Mouse (Mus musculus) fat pad, adult 2 months (tissue): ENCODE measurements around the gene Tbx3.

ENCODE experiments used
- DNase-seq: peaks from one replicate; pipeline ENCODE4 v3.0.0-alpha.2; 2011; ENCODE audit warnings: low read depth, low spot score; ENCODE audit errors: extremely low read depth

Gene Tbx3

DNA sequence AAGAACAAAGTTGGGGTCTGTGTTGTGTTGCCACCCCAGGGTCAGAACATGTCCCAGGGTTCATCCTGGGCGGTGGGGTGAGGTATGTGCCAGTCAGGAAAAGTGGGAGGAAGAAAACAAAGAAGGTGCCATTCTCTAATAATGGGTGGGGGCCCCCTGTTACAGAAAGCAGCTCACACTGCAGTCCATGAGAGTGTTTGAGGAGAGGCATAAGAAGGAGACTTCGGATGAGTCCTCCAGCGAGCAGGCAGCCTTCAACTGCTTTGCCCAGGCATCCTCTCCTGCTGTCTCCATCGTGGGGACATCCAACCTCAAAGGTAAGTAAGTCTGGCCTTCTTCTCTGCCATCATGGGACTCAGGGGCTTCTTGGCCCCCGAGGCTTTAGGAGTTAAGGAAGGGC lies 8.0 kb downstream of the Tbx3 start:
- no peak for DNase-seq

DNA sequence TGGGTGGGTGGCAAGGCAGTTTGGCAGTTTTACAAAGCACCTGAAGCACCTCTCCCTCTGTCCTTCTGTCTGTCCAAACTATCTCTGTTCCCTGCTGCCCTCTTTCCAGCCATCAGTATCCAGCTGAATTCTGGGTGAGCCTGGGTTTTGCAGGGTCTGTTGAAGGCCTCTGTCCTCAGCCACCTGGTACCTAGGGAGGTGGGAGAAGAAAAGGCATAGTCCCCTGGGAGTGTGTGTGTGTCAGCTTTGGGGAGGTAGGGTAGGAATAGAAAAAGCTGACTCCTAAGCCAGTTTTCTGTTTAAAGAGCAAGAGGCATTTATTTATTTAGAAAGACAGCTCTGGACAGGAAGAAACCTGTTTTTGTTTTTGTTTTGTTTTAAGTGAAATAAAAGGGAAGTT lies 8.6 kb downstream of the Tbx3 start:
- DNase-seq, result no peak

DNA sequence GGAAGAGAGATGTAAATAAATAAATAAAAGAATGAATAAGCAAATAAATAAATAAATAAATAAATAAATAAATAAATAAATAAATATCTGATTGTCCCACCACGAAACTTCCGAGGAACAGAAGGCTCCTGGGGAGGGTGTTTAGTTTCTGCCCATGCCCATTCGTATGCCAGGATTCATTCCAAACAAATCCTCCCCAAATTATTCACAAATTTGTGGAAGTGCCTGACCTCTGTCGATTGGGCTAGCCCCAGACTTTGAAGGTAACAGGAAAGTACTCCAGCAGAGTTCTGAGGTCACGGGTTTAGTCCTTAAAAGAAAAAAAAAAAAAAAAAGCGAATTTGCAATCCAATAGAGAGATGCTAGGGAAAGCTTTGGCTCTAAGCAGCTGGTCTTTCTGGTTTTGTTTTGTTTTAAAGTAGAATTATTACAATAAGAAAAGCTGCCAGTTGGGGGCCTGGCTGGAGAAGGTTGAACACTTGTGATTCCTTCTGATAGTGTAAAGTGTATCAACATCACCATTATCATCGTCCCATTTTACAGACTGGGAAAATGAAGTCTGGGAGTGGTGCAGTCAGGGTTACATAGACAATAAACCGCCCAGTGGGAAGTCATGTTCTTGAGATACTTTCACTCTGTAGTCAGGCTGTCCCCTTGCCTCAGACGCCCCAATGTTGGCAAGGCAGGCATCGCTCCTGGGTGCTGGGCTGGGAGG lies 9.3 kb downstream of the Tbx3 start:
- DNase-seq, result no peak

DNA sequence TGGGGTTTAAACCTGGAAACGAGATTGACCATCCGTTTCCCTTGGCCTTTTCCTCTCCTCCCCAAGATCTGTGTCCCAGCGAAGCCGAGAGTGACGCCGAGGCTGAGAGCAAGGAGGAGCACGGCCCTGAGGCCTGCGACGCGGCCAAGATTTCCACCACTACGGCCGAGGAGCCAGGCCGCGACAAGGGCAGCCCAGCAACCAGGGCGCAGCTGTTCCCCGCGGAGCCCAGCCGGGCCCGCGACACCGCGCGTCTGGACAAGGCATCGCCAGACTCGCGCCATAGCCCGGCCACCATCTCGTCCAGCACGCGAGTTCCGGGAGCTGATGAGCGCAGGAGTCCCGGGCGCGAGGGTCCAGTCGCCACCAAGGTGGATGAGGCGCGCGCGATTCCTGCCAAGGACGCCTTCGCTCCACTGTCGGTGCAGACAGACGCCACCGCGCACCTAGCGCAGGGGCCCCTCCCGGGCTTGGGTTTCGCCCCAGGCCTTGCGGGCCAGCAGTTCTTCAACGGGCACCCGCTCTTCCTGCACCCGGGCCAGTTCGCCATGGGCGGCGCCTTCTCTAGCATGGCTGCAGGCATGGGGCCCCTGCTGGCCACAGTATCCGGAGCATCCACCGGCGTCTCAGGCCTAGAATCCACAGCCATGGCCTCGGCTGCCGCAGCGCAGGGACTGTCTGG lies 10.0 kb downstream of the Tbx3 start:
- no peak for DNase-seq

DNA sequence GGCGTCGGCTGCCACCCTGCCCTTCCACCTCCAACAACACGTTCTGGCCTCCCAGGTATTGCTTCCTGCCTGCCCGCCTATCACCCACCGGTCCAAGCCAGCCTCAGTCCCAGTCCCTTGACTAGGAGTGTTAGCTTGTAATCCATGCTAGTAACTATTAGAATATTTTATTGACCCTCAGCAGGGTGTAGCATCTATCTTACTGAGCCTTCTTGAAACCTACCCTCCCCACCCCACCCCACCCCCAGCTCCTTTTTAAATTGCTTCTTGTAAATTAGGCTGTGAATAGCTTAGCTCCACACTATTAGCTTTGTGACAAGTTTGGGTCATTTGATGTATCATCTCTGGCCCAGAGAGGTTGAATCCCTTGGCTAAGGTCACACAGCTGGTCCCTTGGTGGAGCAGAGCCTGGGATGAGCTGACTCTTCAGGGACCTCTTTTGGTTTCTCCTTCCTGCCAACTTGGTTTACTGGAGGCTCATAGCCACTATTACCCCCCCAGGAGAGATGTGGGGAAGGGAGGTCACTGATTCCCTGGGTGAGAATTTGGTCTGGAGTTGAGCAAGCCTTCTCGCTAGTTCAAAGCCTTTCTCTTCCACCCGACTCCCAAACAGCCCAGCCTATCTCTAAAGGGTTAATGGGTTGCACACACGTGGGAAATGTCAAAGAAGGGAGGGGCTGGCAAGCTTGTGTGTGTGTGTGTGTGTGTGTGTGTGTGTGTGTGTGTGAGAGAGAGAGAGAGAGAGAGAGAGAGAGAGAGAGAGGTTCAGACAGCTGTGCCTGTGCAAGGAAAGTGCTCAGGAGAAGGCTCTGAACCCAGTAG lies 10.8 kb downstream of the Tbx3 start:
- DNase-seq, result no peak

DNA sequence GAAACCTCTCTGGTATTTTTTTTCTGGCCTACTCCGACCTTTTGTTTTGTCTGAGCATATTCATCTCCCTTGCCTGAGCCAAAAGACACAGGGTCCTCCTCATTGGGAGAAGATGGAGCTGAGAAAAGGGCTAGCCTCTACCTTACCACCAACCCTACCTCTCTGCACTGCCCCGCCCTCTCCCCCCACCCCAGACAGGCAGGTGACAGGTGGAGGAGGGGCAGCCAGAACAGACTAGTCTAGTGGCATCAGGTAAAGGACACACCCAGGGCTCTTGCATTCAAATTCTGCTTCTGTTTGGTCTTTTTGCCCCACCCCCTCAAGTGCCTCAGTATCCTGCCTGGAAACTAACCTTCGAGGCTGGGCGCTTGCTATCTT lies 11.4 kb downstream of the Tbx3 start:
- no peak for DNase-seq

DNA sequence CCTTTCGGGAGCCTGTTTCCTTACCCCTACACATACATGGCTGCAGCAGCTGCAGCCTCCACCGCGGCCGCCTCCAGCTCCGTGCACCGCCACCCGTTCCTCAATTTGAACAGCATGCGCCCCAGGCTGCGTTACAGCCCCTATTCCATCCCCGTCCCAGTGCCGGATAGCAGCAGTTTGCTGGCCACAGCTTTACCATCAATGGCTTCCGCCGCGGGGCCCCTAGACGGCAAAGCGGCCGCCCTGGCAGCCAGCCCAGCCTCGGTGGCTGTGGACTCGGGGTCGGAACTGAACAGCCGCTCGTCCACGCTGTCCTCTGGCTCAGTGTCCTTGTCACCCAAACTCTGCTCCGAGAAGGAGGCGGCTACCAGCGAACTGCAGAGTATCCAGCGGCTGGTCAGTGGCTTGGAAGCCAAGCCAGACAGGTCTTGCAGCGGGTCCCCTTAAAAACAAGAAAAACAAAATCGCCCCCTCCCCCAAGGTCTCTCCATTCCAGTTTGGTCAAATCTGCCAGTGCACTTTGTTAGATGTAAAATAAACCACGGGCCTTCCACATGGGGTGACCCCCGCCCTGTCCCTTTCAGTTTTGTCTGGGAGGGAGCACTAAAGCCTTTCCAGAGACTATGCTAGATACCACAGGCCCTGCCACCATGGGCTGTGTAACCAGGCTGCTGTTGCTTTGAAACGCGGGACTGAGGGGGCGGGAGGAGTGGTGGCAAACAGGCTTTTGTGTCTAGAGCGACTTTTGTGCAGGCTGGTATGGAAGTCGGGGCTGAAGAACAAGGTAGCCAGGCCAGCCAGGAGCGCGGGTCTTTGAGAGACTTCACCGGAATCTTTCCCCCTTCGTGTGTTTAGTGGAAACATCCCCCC lies 12.4 kb downstream of the Tbx3 start:
- DNase-seq, result no peak

DNA sequence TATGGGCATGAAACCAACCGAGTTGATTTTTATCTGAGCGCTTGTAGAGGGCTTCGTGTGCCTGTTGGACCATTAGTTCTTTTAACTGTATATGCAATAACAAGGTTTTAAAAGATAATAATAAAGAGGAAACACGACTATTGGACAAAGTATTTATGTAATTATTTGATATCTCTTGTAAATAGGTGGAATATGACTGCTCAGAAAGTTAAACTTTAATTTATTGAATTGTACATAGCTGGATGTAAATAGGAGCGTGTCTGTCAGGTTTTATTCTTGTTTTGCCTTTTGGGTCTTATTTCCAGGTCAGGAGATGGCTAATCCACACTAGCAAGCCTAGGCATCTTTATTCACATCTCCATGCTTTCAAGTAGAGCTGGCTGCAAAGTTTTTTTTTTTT lies 13.4 kb downstream of the Tbx3 start:
- DNase-seq, result no peak

DNA sequence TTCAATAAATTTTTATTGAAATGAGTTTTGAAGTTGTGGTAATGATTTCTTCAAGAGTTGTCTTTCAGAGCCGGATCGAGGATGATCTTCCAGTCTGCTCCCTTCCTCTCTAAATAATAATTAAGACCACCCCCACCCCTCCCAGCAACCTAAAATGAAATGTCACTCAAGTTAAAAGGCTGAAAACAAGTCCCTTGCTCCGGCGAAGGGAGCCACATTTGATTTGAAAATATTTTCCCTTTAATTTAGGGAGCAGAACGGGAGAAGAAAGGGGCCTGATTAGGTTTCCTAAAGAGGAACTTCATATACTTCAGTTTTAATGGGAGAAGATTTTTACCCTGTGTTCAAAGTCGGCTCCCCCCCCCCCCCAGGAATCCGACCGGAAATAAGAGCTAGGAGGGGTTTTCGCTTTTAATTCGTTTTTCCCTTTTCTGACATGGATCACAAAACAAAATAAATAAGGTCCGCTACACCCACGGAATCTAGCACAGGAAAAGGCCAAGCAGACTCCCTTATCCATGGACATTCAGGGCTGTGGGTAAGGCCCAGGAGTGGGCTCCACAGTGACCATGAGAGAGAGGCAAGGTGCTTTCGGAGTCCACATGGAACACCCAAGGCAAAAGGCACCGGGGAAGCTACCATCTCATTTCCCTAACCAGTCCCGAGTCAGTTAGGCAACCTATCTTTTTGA lies 14.4 kb downstream of the Tbx3 start:
- no peak for DNase-seq

DNA sequence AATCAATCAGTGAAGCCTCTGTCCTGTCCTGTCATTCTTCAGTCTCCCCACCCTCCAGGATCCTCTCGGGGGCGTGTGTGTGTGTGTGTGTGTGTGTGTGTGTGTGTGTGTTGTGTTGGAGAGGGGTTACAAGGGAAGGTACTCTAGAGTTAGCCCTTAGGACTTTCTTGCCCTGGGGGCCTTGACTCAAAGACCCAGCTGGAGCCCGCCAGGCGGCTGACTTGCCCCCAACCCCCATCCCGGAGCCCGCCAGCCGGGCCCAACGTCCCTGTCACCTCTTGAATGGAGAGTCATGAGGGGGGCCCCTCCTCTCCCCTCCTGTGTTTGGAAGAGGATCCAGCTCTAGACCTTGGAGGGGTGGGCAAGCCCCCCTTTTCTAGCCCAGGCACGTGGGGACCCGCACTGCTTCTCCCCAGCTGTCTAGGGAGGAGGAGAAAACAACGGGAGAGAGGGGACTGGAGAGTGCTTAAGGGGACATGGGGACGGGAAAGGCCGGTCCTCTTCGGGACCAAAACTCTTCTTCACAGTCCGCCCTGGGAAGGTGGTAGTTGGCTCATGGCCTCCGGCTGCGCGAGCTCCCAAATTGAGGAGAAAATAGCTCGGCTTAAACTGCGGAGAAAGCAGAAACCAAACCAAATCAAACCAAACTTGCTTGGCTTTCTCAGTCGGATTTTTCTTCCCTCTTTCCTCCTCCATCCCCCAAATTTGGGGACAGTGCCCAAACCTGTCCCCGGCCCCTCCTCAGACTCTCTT lies 15.2 kb downstream of the Tbx3 start:
- DNase-seq, result no peak

DNA sequence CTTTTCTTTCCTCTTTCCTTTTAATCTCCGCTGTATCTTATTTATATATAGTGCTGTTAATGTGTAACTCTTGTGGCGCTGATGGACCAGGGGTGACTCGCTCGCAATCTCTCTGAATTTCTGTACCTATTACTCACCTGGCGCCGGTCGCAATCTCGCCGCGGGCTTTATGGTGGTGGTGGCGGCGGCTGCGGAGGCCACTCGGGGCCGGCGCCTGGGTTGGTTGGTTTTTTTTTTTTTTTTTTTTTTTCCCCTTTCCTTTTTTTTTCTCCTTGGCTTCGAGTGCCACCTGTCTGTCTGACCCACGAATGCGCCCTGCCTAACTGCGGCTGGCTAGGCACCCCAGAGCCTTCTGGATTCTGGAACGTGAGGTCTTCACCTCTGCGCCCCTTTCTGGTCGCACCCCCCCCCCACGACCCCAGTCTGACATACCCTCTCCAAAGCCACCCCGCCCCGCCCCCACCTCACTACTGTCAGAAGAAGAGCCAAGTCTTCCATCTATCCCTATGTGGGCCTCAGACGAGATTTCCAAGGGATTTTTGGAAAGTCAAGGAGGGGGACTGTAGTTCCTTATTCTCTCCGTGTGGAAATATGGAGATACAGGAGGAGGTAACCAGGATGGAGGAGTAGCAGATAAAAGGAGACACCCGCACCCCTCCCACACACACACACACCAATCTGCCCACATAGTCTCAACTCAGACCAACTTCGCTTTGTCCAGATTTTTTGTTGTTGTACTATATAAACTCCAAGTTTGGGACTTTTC lies 15.9 kb downstream of the Tbx3 start:
- no peak for DNase-seq

DNA sequence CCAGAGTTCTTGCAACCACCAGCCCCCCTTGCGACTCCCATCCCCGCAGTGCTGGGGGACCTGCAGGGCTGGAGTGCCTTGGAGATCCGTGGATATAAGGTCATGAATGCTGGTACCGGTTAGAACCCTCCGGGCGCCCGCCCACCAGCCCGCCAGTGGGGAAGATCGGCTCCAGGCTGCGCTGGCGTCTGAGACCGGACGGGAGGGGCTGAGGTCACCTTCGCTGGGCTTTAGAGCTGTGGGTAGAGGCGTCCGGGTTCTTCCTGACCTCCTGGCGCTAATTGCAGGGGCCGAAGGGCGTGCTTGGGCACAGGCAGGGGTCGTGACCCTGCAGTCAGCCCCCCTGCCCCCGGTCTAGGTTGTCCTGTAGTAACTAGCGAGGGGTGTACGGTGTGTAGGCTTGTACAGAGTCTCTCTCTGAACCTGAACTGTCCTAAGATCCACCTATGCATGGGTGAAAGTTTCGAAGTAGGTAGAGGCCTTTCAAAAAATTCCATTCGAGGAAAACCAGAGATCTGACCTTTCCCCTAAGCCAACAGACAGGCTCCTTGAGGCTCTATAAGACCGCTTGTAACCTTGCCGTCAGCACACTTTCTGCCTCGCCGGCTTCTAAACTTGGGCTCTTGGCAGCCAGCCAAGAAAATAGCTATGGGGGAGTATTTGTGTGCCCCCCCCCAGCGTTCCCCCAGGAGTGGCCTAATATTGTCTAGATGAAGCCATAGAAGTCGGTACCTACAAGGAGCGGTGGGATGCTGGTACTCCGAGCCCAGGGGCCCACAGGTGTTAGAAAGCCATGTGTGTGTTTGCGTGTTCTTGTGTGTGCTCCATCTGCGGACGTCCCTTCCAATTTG lies 16.8 kb downstream of the Tbx3 start:
- no peak for DNase-seq

DNA sequence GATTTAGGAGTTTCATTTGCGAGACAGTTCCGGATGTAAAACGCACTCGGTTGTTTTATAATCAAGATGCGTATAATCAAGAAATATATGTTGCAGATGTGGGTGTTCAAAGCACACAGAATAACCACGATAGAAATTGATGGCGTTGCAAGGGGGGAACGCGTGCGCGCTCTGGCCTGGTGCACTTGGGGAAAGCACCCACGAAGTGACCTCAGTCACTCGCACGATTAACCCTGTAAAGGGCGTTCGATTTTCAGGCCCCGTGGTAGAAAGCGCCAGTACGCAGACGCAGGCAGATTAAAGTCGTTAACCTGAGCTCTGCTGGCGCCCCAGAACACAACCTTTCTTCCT lies 17.4 kb downstream of the Tbx3 start:
- no peak for DNase-seq

DNA sequence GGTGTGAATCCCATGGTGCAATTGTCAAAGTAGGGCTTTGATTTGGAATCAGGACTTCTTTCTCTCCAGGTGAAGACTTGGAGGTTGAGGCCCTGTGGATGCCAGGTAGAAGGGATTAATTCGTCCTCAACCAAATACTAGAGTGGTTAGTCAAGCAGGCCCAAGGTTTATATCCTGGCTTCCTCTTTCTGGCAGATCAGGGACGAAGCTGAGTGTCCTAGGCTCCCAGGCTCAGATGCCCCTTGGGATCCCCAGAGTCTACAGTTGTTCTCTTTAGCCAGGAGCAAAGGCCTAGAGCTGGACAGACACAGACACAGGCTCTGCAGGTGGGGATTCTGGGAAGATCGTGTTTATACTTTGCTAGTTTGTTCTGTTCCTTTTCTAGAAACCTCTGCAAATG lies 17.8 kb downstream of the Tbx3 start:
- DNase-seq, result no peak

DNA sequence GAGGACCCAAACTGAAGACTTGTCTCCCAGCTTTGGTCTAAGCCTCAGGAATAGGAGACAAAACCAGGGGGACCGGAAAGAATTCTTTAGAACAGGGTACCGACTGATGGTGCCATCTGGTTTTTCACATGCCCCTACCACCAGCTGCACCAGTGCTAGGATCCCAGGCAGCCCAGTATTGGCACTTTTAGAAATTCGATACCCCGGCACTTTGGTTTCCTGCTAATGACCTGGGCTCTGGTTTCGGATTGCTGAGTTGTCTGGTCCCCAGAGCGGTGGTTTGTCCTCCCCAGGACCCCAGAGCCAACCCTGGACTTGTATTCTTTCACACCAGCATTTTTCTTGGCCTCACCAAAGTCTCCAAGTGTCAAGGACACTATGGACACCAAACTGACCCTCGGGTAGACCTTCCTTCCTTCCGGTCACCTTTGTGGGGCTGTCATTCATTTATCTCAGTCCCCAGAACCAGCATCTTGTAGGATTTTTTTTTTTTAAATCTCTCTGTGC lies 18.5 kb downstream of the Tbx3 start:
- no peak for DNase-seq

DNA sequence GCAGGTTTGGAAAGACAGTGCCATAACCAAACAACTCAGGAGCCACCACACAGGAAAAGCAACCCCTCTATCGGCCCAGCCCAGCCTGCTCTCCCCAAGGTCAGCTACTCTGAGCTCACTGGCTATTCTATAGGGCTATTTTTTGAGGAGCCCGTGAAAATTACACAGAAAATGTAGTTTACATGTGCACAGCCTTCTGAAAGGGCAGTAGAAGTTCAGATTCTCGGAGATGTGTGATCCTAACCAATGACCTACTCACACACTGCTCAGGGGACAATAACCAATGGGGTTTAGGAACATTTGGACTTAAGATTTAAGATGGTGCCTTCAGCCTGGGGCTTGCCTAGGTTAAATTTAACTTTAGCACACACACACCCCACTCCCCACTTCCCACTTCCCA lies 19.0 kb downstream of the Tbx3 start:
- no peak for DNase-seq

DNA sequence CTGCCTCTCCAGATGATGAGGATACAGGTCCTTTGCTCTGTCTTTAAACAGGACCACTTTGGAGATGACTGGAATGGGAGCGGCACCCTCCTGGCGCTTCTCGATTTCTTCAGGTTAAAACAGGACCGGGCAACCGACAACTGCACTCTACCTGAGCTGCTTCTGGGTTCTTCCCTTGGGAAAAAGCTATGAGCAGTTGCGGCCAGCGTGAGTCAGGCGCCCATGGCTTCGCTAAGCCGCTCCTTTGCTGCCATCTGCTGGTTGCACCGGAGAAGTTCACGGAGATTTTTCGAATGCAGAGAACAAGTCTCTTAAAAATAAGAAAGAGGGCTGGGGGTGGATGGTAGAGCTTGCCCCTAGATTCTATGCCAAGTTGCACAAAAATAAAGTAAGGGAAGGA lies 20.6 kb downstream of the Tbx3 start:
- no peak for DNase-seq

DNA sequence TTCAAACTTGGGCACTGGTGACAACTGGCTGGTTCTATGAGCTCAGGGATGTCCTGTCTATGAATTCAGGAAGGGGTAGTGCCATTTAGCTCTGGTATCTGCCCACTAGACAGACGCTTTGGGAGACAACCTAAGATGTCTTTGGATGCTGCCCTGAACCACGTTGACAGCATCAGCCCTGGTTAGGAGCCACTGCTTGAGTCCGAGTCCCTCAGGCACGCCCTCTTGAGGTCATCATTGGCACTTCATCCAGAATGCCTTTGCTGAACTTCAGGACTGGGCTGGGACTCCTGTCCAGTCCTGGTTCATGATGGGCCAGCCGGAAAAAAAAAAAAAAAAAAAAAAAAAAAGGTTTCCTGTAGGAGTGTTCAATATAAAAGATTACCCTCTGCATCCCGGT lies 22.0 kb downstream of the Tbx3 start:
- DNase-seq, result no peak
